Mouse (Mus musculus): ENCODE results near the gene Nrf1. TPM values are rescaled to one million over a fixed set of nuclear protein-coding genes. Genes with fewer than 3 reads are reported as not detected.
A peak's percentile ranks its signal among the peaks of the same experiment; 100 is the strongest.

The Nrf1 gene
- 25.0 and 26.8 TPM in 2 replicates for total RNA-seq (2021)
- long read RNA-seq, transcript Nrf1-210 (12 exons, 3,295 nt) = minor isoform, 12 of 38 reads
- long read RNA-seq, transcript Nrf1-211 (12 exons, 3,584 nt) = major isoform, 13 of 38 reads
- long read RNA-seq, partial matches to known transcripts = 4 of 38 reads
- long read RNA-seq, other reads (novel, unspliced or antisense) = 9 of 38 reads

DNA sequence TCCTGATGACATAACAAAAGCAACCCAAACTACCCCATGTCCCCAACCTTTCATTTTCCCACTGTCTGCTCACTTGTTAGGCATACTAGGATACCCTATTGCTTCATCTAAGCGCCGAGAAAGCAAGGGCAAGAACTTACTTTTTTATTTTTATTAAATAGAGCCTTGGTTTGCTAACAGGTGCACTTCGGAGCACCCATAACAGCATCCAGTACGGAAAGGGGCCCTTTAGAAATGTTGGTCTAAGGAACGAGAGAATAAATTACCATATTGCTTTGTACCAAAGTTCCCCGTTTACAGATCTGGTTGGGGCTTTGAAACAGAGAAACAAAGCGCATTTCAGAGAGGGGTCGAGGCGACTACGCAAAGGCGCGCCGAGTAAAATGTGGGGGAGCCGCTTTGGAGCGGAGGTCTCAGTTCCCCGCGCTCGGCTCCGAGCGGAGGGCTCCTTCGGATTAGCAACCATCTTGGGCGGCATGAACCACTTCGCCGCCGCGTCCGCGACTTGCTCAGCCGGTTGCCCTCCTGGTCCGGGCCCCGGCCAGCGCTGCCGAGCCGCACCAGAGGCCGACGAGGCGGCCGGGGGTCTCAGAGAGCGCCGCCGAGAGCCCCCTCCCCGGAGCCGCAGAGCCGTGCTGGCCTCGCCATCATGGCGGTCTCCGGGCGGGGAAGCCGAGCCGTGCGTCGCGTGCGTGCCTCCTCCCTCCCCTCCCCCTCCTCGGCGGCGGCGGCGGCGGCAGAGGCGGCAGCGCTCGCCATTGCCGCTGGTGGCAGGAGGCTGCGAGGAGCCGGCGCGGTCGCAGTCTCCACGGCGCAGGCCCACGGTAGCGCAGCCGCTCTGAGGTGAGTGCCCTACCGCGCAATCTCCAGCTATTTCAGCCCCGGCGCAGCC is at the start of gene Nrf1:
TSS of gene Nrf1 (plus strand) at position 718 of the 892 bp plus-strand sequence.
- DNase-seq = peak; percentile 95

DNA sequence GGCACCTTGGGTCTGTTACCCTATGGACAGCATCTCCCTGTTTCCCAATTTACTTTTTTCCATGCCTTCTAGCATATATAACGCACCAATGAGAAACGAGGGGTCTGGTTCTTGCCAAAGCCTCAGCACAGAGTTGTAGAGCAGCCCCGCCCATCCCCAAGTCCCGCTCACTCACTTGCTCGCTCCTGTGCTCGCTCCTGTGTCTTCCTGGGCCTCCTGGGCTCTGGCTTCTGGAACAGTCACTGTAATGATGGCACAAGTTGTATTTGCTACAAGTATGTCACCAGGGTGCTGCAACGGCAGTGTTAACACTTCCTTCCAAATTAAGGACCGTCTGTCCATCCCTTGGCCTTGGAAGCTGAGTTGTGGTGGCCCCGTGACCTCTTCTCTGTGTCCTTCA is 49.6 kb upstream of the Nrf1 start:
- peak; percentile 14 for DNase-seq

DNA sequence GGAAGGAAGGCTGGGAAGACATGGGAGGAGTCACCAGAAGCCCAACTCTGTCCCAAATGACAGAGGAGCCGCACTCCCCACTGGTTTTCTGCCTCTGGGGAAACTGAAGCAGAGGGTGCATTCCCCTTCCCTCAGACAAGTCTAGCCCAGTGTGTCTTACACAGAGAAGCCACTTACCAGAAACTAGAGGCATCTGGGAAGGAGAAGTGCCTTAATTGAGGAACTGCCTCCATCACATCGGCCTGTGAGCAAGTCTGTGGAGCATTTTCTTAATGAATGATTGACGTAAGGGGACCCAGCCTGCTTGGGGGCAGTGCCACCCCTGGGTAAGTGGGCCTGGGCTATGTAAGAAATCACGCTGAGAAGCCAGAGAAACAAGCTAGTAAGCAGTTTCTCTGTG is 49.0 kb upstream of the Nrf1 start:
- no peak for DNase-seq

DNA sequence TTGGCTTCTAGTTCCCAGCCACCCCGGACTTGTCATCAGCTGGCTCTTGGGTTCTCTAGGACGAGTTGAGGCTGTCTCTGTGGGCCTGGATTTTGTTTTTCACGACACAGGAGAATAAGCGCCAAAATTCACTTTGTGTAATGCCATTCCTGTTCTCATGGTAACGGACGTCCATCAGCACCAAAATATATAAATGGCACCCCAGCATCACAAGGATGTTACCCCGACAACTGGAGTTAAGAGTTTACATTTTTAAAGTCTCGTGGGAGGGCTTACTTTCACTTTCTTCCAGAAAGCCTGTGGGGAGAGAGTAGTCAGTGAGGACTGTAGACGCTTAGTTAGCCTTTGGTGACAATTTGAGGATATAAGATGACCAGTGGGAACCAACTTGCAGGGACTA is 45.2 kb upstream of the Nrf1 start:
- no peak for DNase-seq

DNA sequence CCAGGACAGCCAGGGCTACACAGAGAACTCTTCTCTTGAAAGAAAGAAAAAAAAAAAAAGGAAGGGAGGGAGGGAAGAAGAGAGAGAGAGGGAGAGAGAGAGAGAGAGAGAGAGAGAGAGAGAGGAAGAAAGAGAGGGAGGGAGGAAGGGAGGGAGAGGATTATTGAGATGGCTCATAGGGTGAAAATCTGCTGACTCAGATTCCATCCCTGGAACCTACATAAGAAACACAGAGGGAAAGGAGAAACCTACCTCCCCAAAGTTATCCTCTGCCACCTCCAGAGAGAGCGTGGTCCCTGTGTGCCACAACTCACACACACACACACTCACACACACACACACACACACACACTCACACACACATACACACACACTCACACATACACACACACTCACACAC is 41.9 kb upstream of the Nrf1 start:
- DNase-seq = no peak

DNA sequence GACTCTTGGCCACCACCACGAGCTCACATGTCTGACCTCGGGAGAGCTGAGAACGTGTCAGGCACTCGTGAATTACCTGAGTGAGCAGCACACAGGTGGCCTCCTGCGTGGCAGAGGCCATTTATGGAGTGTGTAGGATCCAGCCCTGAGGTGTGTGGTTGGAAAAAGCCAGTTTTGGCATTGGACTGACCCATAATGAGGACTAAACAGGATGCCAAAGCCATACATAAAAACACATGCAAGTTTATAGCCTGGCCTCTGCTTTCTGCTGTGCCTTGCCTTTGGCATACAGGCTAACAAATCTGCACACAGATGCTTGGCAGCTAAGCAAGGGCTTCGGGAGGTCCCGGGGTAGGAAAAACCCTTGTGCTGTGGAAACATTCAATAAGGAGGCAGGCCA is 38.6 kb upstream of the Nrf1 start:
- DNase-seq = no peak

DNA sequence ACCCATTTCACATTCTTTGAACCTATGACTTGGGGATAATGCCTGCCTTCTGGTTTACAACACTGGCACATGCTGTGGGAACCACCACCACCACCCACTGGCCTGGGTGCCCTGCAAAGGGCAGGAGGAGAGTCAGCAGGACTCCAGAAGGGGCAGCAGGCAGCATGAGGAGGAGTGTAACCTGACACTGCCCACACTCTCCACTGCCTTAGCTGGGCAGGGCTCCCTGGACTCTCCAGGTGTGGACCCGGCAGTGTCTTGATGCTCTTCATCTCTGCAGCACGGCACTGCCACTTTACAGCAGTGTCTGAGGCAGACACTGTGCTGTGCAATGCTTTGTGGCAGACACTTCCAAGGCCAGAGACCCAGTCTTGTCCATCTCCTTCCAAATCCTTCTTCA is 34.3 kb upstream of the Nrf1 start:
- no peak for DNase-seq

DNA sequence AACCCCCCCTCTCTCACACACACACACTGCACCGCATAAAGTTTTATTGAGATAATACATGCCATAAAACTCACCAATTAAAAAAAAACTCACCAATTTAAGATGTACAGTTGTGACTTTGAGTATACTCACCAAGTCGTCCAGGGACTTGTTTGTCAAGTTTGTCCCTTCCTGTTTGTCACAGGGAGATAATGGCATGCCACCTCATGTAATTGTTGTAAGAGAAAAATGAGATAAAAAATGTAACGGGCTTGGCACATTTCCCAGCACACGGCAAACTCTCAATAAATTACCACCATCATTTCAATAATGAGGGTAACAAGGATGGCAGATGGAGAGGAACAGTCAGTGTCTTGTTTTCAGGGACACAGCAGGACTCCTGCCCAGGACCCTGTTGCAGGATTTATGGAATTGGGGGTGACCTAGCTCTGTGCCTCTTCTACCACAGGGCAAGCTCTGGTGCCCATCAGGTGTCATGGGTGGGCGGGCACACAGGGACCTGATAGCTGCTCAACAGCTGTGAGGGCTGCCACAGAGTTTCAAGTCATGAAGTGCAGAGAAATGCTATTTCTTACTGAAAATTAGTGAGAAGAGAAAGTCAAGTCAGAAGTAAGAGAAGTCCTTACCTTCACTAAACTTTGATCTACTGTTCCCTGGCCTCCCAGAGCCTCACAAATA is 33.5 kb upstream of the Nrf1 start:
- DNase-seq = no peak

DNA sequence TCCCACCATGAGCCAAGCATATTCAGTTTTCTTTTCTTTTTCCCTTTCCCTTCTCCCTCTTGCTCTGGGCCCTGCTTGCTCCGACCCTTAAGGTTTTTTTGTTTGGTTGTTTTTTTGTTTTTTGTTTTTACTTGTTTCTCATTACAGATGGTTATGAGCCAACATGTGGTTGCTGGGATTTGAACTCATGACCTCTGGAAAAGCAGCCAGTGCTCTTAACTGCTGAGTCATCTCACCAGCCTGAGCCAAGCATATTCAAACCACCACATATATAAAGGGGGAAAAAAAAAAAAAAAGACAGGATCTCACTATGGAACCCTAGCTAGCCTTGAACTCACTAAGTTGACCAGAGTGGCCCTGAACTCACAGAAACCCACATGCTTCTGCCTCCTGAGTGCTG is 26.5 kb upstream of the Nrf1 start:
- no peak for DNase-seq

DNA sequence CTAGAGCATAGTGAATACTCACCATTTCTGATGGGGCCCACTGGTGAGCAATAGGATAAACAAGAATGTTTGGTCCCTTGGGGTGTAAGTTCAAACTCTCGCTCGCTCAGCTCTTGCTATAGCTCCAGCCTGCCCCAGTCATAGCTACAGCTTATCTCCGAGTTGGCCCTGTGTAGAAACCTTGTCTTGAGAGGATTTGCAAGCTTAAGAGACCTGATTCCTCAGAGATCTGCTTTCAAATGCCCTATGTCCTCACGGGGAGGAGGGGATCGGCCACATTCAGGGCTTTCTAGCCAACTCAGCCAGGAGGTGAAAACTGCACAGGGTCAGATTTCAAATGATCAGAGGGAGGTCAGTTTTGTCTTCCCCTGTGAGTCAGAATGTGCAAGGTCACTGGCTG is 26.1 kb upstream of the Nrf1 start:
- DNase-seq = peak; percentile 37

DNA sequence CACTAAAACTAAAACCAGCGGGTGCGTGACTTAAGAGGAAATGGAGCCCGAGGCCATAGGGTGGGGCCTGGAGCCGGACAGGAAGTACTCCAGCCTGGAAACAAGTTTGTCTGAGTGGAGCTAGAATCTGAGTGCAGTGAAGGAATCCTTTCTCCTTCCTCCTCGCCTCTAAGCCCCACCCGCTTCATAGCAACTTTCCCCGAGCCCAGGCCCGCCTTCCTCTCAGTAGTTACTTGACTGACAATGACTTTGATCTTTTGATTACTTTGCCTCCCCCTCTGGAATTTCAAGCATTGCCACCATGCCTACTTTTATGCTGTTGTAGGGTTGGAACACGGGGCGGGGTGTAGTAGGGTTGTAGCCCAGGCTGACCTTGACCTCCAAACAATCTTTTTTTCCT is 21.0 kb upstream of the Nrf1 start:
- peak; percentile 33 for DNase-seq

DNA sequence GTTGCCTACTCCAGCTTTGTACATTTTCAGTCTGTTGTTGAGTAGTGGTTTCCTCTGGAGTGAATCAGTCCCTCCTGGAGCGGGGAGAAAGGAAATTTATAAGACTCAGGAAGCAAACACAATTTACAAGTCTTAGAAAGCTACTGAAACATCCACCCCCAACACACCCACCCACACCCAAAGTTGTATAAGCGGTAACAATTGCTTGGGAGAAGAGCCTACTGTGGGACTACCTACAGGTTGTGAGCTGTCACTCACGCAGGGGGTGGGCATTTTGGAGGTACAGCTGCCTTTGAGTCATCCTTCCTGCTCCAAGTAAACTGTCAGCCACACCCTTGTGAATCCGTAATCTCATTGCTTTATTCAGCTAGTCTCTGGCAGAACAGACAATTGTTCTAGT is 19.4 kb upstream of the Nrf1 start:
- DNase-seq = no peak

DNA sequence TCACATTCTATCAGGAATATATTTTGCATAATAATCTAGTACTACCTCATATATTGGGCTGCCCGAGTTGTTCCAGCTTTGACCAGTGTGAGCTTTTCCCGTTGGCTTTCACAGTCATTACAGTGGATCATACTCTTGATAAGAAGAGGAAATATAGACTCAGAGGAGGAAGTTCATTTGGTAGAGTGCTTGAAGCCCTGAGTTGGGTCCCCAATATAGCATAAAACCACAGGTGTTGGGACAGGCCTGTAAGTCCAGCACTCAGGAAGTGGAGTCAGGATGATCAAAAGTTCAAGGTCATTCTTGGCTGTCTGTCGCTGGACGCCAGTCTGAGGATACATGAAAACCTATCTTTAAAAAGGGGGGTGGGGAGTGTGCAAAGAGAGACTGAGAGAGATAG is 12.7 kb upstream of the Nrf1 start:
- DNase-seq = no peak

DNA sequence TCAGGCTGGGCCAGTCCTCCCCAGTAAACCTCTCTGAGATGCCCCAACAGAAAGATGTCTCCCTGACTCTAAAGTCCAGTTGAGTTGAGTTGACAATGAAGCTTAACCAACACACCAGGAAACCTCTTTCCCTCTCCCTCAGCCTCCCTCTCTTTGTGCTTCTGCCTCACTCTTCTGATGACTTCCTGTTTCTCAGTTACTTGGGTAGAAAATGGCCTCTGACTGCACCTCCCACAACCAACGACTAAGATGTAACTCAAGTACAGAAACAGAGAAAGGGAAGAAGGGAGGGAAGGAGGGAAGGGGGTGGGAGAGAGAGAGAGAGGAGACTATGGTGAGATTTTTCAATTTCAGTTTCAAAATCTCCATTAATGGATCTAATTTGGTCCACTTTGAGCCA is 6.3 kb upstream of the Nrf1 start:
- no peak for DNase-seq

DNA sequence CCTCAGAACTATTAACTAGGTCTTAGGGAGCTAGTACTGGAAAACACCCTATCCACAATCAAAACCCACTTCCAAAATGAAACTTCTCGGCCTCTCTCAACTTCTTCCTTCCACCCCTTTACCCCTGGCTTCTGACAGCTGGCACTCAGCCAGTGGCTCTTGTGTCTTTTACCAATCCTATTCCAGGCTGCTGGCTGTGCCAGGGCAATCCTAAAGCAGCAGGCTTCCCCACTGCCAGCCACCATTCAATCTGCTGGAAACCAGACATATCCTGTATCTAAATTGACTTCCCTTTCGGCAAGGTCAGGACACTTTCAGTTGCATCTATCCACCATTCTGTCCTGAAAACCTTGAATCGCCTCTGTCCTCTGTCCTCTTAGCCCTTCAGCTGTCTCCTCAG is 5.3 kb upstream of the Nrf1 start:
- DNase-seq = no peak

DNA sequence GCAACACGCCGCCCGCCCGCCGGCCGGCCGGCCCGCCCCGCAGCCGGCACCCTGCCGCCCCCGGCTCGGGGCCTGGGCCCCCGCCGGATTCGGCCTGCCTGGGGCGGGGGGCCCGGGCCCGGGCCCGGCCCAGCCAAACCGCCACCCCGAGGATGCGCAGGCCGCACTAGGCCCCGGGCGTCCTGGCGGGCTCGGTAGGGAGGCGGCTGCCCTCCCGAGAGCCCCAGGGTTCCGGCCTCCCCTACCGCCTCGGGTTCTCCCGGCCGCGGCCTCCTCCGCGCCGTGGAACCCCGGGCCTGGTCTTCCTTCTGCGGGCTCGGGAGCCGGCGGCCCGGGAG is 344 bp downstream of the Nrf1 start:
- no peak for DNase-seq

DNA sequence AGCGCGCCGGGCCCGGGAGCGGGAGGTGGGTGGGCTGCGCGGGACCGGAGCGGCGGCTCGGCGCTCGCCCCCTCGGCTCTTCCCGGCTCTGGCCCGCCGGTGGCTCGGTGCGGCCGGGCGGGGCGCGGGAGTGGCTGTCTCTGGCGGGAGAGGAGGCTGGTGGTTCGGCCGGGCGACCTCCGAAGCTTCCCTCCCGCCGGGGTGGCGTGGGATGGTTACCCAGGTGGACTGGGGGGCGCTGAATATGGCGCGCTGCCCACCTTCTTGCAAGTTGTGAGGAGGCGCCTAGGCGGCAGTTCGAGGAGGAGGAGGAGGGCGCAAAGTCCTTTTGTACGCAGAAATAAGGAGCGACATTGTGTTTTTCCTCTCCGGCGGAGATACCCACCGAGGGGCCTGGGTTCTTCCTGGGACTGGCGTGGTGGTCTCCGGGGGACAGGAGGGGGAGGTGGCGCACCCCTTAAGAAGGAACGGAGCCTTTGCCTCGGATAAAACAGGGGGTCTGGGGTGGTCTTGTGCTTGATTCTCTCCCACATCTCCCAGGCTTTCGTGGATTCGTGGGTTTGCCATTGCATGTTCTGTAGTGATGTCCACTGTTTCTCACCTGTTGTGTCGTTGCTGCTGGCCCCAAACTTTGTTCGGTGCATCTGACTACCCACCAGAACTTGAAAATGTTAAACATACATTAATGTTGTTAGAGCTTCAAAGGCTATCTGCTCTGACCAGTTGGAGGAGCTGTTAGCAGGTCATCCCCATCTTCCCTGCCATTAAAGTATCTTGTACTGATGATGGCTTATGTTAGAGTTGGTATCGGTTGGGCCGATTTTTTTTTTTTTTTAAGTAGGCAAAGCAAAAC is 939 bp downstream of the Nrf1 start:
- DNase-seq = peak; percentile 65

DNA sequence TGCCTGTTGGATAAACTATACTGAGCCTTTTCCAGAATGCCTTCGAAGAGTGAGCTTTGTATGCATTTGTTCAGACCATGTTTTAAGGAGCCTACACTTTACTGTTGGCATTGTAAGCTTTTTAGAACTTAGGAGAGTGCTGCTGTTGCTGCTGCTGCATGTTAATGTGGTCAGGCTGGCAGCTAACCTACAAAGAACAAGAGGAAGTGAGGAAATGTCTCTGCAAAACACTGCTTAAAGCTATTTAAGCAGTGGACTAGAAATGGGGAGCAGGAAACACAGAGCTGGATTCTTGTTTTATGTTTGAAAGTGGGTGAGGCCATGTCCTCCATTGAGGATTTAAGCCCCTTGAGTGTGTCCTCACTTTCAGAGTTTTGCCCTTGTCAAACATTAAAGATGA is 5.3 kb downstream of the Nrf1 start:
- DNase-seq = no peak

DNA sequence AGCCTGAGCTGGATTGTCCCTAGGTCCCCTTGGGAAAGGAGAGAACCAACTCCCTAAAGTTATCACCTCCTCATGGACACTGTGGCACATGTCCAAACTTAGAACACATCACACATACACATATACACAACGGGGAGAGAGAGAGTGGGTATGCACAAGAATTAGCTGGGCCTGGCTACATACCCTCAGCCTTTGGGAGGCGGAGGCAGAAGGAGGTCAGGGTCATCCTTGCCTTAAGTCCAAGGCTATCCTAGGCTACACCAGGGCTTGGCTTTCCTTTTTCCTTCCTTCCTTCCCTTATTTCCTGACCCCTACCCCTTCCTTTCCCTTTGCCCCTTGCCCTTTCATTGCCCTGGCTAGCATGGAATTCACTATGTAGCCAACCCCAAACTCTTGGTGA is 14.8 kb downstream of the Nrf1 start:
- DNase-seq = no peak

DNA sequence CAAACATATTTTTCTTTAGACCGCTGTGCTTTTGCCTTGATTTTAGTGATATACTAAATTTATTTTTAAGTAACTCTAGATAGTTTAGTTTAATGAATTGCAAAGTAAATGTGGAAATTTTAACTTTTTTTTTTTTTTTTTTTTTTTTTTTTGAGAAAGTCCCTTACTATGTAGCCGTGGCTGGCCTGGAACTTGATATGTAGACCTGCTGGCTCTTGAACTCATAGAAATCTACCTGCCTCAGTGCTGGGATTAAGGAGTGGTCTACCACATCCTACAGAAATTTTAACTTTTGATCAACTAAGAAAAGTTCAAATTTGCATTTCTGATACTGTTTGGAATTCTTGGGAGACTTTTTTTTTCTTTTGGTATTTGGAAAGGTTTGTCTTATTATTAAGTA is 17.6 kb downstream of the Nrf1 start:
- no peak for DNase-seq

DNA sequence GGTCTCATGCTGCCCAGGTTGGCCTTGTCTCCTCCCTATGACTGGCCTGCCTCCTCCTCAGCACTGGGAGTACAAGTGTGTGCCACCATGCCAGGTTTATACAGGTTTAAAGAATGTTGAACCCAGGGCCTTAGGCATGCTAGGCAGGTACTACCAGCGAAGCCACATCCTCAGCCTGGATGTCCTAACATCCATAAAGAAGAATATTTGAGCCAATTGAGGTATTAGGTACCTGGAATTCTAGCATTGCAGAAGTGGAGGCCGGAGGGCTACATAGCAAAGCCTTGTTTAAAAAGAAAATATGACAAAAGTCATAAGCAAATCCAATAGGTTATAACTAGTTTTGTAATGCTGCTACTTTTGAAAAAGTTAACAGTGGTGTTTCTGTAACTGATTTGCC is 19.0 kb downstream of the Nrf1 start:
- DNase-seq = no peak

DNA sequence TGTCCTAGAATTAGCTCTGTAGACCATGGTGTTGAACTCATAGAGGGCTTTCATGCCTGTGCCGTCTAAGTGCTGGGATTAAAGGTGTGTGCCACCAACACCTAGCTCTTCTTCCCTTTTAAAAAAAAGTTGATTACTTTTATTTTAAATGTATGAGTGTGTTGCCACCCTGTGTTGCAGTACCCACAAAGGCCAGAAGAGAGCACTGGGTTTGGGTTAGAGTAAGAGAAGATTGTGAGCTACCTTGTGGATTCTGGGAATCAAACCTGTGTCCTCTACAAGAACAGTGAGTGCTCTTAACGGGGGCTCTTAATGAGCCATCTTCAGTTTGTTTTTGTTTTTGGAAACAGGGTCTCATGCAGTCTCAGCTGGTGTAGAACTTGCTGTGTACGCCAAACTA is 24.7 kb downstream of the Nrf1 start:
- no peak for DNase-seq
